Mouse (Mus musculus) forebrain, embryonic 10.5 days (tissue): ENCODE data around the gene Jpt1. TPM values are rescaled to one million over a fixed set of nuclear protein-coding genes. Genes with fewer than 3 reads are reported as not detected.
A peak's percentile ranks its signal among the peaks of the same experiment; 100 is the strongest.
"Not testable (repeated sequence)": the region's sequence is repeated elsewhere in the genome, so short reads cannot be mapped to it uniquely, and the experiment has no call there.

Experiments
- DNase-seq: peaks from one replicate; pipeline ENCODE4 v3.0.0-alpha.2; 2017; ENCODE audit warnings: low spot score; ENCODE audit errors: extremely low spot score
- H3K27ac ChIP-seq: fragments of 300-500 bp; sonication (generic); 2 replicates; pipeline ENCODE4 v1.5.1; 2016; ENCODE audit warnings: mild to moderate bottlenecking
- H3K27me3 ChIP-seq: fragments of 300-500 bp; sonication (generic); 2 replicates; pipeline ENCODE4 v1.6.1; 2016; ENCODE audit warnings: mild to moderate bottlenecking; ENCODE audit not compliant: poor library complexity, severe bottlenecking
- H3K36me3 ChIP-seq: fragments of 300-500 bp; sonication (generic); replicated peaks from 2 replicates; pipeline ENCODE4 v1.6.1; 2016; ENCODE audit warnings: mild to moderate bottlenecking, moderate library complexity
- H3K4me1 ChIP-seq: fragments of 300-500 bp; sonication (generic); 2 replicates; pipeline ENCODE4 v1.6.1; 2016
- H3K4me3 ChIP-seq: fragments of 300-500 bp; sonication (generic); 2 replicates; pipeline ENCODE4 v1.5.1; 2016; ENCODE audit warnings: mild to moderate bottlenecking, moderate library complexity
- H3K9me3 ChIP-seq: fragments of 300-500 bp; sonication (generic); 2 replicates; pipeline ENCODE4 v1.6.1; 2016; ENCODE audit warnings: mild to moderate bottlenecking, moderate library complexity
- WGBS: fragments of 180-500 bp; shearing (Covaris S2); methylation state at CpG from one replicate; pipeline ENCODE4 v1.1.7; 2016; 5-methylcytosine and 5-hydroxymethylcytosine counted together
- polyA plus RNA-seq: library from polyadenylated mRNA; unstranded; fragments of >200 nt; fragmentation: Nextera tagmentation; extraction: Ambion mirVana; gene quantifications from 2 replicates; pipeline ENCODE4 v1.2.1, GENCODE M21; 2016

Jpt1 gene
- polyA plus RNA-seq: 719 and 771 TPM in 2 replicates

DNA sequence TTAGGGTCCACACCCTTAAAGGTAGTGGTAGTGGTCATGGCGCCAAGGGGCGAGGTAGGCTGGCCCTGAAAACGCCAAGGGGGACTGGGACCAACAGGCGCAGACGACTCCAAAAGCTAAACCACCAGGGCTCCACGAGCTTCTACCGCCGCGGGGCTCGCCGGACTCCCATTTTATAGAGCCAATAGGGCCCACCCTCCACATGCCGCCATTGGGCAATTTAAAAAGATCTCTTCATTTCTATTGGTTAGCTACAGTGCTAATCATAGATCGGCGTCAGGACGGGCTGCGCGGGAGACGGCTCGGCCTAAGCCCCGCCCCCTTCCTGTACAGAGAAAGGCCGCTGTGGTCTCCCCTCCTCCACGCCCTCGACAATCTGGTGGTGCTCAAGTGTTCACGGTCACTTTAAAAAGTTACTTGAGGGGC lies at the start of gene Jpt1:
TSS of gene Jpt1 (minus strand) at position 150 of the 426 bp plus-strand sequence.
- under 1% methylated on average over 24 of the region's 24 CpGs for WGBS
- H3K4me1 ChIP-seq: peaks cover 51% of the 10 kb centered on the region
- peak within 1 kb of the TSS; percentile 99 for H3K27ac ChIP-seq
- peak; percentile 93 for DNase-seq
- H3K9me3 ChIP-seq: no peaks in the 10 kb centered on the region
- no peaks in the 10 kb centered on the region for H3K27me3 ChIP-seq
- H3K4me3 ChIP-seq: peak within 1 kb of the TSS; percentile 99
- H3K36me3 ChIP-seq: 0 out of 2 replicates have a peak, but pooled peaks cover 6% of the 10 kb centered on the region

DNA sequence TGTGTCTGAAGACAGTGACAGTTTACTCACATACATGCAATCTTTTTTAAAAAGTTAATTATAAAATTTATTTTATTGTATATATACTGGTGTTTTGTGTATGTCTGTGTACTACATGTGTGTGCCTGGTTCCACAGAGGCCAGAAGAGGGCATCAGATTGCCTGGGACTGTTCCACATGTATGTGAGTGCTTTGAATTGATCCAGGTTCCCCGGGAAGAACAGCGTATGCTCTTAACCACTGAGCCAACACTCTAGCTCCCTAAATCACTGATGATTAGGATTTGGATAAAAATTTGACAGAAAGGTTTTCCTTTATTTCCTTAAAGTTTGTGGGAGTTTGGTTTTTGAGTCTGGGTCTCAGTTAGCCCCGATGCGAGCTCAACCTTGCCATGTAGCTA lies 49.2 kb upstream of the Jpt1 start:
- 45% methylated on average over 4 of the region's 4 CpGs for WGBS
- Histone ChIP-seq H3K27ac (peak overlapping the region; percentile 100), H3K36me3 (peaks cover 28% of the 10 kb centered on the region), H3K4me1 (peaks cover 24% of the 10 kb centered on the region), H3K9me3 (no peaks in the 10 kb centered on the region), H3K27me3 (no peaks in the 10 kb centered on the region), H3K4me3 (peak overlapping the region; percentile 92)
- DNase-seq: no peak

DNA sequence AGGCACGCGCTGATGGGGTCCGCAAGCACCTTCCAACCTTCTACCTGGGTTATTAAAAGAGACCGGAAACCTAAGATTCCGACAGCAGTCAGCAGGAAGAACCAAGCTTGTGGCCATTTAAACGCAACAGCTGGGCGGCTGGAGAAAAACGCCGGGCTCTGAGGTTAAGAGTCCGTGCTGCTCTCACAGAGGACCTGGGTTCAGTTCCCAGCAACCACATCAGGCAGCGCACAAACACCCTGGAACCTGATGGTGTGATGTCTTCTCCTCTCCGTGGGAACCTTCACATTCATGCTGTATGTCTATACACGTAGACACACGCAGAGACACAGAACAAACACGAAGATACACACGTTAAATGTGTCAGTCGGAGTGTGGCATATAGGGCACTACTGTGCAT lies 41.5 kb upstream of the Jpt1 start:
- Histone ChIP-seq H3K27me3 (no peaks in the 10 kb centered on the region), H3K9me3 (no peaks in the 10 kb centered on the region), H3K4me3 (no peak overlapping the region), H3K27ac (no peak overlapping the region), H3K36me3 (no peaks in the 10 kb centered on the region), H3K4me1 (no peaks in the 10 kb centered on the region)
- DNase-seq: no peak
- 84% methylated on average over 17 of the region's 17 CpGs for WGBS

DNA sequence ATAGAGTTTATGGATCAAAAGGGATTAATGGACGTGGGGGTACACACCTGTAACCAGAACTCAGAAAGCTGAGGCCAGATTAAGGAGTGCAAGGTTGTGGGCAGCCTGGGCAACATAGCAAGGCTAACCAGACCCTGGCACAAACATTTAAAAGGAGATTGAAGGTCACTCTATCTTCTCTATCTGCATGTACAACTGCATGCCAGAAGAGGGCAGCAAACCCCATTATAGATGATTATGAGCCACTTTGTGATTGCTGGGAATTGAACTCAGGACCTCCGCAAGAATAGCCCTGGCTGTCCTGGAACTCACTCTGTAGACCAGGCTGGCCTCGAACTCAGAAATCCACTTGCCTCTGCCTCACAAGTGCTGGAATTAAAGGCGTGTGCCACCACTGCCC lies 38.6 kb upstream of the Jpt1 start:
- no peak for DNase-seq
- no peaks in the 10 kb centered on the region for H3K4me1 ChIP-seq
- H3K27me3 ChIP-seq: no peaks in the 10 kb centered on the region
- no peak overlapping the region for H3K27ac ChIP-seq
- H3K9me3 ChIP-seq: peaks cover 5% of the 10 kb centered on the region
- 60% methylated on average over 4 of the region's 4 CpGs for whole genome bisulfite sequencing
- H3K36me3 ChIP-seq: no peaks in the 10 kb centered on the region
- no peak overlapping the region for H3K4me3 ChIP-seq

DNA sequence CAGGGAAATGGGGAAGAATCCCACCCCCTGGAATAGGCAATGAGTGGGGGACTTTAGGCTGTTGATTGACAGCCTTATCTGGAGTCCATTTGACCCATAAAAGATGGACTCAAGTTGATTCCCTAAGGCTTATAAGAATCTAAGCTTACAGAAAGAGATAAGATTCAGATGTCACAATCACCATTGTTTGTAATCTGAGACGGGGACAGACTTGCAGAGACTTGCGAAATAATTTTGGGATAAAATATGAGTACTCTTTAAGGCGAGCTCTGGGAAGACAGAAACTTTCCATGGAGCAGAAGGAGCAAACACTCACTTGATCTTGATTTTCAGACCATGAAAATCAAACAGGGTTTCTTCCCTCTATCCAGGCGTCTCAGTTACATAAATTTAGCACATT lies 29.4 kb upstream of the Jpt1 start:
- no peak overlapping the region for H3K27ac ChIP-seq
- DNase-seq: no peak
- H3K9me3 ChIP-seq: no peaks in the 10 kb centered on the region; the same call in 1 of the 2 replicates
- H3K4me3 ChIP-seq: no peak overlapping the region
- 85% methylated on average over 4 of the region's 4 CpGs for WGBS
- no peaks in the 10 kb centered on the region for H3K4me1 ChIP-seq
- peaks cover 9% of the 10 kb centered on the region for H3K27me3 ChIP-seq
- H3K36me3 ChIP-seq: no peaks in the 10 kb centered on the region

DNA sequence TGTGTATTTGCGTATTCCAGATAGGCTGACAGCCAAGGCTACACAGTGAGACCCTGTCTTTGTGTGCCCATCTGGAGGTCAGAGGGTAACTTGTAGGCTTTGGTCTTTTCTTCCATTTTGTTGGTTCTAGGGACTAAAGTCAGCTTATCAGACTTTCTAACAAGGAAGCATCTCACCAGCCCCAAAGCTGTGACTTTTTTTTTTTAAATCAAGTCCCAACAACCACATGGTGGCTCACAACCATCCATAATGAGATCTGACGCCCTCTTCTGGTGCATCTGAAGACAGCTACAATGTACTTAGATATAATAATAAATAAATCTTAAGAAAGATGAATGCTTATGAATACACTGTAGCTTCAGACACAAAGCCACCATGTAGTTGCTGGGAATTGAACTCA lies 23.9 kb upstream of the Jpt1 start:
- no peaks in the 10 kb centered on the region for H3K9me3 ChIP-seq
- H3K27me3 ChIP-seq: peaks cover 3% of the 10 kb centered on the region; the same call in 1 of the 2 replicates
- DNase-seq: no peak
- H3K4me1 ChIP-seq: peaks cover 23% of the 10 kb centered on the region
- H3K27ac ChIP-seq: no peak overlapping the region
- 60% methylated on average over 2 of the region's 2 CpGs for WGBS
- H3K4me3 ChIP-seq: no peak overlapping the region
- H3K36me3 ChIP-seq: peaks cover 17% of the 10 kb centered on the region

DNA sequence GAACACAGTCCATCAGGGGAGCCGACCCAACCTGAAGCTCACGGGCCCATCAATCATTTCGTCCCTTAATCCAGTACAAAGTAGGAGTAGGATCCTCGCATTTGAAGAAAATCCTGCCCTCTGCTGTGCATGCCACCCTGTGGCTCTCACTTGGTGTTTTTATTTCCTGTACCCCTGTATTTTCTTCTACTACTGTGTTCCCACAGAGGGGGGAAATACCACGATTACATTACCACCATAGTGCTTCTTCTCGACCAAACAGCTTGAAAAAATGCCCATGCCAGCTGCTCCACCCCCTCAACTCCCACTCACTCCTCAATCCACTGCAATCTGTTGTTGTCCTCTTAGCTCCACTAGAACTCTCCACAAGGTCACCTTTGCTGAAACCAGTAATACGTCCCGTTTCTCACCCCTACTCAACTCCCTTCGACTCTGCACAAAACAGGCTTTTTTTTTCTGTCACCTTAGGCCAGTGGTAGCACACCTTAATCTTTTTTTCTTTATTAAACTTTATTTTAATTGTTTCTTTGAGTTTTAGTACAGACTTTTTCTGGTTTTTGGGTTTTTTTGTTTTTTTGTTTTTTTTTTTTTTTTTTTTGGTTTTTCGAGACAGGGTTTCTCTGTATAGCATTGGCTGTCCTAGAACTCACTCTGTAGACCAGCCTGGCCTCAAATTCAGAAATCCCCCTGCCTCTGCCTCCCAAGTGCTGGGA lies 22.8 kb upstream of the Jpt1 start:
- peak overlapping the region; percentile 99 for H3K4me3 ChIP-seq
- DNase-seq: peak; percentile 36
- no peaks in the 10 kb centered on the region for H3K9me3 ChIP-seq
- WGBS: 89% methylated on average over 10 of the region's 10 CpGs
- peak overlapping the region; percentile 99 for H3K27ac ChIP-seq
- H3K36me3 ChIP-seq: peaks cover 27% of the 10 kb centered on the region
- peaks cover 27% of the 10 kb centered on the region for H3K4me1 ChIP-seq
- H3K27me3 ChIP-seq: no peaks in the 10 kb centered on the region

DNA sequence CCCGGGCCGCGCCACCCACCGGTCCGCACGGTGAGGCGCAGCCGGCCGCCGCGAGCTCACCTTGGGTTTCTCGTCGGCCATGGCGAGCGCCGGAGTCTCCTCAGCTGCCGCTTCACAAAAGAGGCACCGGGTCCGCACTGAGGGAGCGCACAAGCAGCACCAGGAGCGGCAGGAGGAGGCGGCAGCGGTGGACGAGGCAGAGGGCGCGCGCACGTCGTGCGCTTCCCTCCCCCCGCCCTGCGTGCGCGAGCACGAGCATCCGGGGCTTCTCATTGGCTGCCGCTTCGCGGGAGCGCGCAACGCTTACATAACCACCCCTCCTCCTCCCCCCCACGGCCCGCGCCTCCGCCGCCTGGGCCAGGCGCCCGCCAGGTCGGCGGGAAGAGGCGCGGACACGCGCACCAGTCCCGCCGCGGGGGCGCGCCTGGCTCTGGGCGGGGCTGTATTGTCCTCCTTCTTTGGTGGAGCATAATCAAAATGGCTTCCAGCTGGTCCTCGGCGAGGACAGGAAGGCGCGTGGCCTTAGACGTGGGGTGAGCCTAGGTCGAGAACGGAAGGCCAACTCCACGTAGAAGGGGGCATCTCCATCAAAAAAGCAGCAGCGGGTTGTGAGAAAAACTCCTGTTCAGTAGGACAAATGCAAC lies 22.0 kb upstream of the Jpt1 start, which contains the start of gene Sumo2:
TSS of gene Sumo2 (minus strand) at position 239 of the 644 bp plus-strand sequence.
- 1% methylated on average over 68 of the region's 70 CpGs for WGBS
- Histone ChIP-seq H3K36me3 (peaks cover 36% of the 10 kb centered on the region), H3K27ac (peak within 1 kb of the TSS; percentile 99), H3K9me3 (no peaks in the 10 kb centered on the region), H3K27me3 (no peaks in the 10 kb centered on the region), H3K4me1 (peaks cover 27% of the 10 kb centered on the region), H3K4me3 (peak within 1 kb of the TSS; percentile 99)
- DNase-seq: peak; percentile 98

DNA sequence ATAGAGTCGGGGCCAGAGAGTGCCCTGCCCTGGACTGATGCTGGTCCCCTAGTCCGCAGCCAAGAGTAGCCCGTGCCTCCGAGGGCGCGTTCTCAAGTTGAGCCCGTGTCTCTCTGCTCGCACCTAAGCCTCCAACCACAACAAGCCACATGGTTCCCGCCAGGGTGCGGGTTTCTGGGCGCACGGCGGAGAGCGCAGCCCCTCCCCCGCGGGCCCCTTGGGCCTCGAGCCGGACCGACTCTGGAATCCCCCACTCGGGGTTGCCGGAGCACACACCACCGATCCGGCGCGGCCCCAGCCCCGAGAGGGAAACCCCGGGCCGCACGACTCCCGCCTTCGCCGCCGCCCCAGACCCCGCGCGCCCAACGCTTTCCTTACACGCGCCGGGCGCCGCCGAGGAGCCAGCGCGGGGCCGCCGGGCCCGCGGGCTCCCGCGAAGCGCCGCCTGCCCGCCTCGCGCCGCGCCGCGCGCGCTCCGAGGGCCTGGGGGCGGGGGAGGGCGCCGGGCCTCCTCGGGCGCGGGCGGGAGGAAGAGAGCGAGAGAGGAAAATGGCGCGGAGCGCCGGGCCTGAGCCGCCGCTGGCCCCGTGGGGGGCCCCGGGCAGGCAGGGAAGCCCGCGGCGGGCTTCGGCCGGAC lies 21.3 kb upstream of the Jpt1 start:
- peak overlapping the region; percentile 99 for H3K4me3 ChIP-seq
- no peaks in the 10 kb centered on the region for H3K27me3 ChIP-seq
- DNase-seq: peak; percentile 72
- peak overlapping the region; percentile 99 for H3K27ac ChIP-seq
- WGBS: under 1% methylated on average over 53 of the region's 84 CpGs
- H3K9me3 ChIP-seq: no peaks in the 10 kb centered on the region
- peaks cover 42% of the 10 kb centered on the region for H3K36me3 ChIP-seq
- H3K4me1 ChIP-seq: peaks cover 27% of the 10 kb centered on the region

DNA sequence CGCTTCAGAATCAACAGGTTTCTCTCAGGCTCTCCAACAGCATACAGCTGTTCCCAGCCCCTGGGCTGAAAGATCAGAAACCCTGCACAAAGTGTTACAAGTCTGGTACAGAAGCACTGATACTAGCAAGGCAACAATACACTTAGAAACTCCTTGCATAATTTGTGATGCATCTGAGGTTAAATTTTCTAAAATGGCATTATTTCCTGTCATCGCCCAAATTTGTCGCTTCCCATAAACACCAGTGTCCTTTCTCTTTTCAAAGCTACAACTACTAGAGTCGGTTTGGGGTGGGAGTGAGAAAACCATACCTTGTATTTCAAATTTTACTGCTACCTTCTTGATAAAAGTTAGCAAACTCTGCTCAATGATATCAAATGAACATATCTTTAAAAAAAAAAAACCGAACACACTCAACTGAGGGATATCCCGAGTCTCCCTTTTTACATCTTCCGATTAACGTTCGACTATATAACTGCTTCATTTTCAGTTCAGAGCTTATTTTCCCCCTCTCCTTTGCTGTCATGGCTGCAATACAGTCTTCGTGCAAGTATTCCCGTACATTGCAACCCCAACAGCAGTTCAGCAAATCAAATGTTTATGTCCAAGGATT lies 20.7 kb upstream of the Jpt1 start:
- no peaks in the 10 kb centered on the region for H3K9me3 ChIP-seq
- H3K4me3 ChIP-seq: peak overlapping the region; percentile 99
- H3K36me3 ChIP-seq: peaks cover 49% of the 10 kb centered on the region
- no peaks in the 10 kb centered on the region for H3K27me3 ChIP-seq
- peaks cover 27% of the 10 kb centered on the region for H3K4me1 ChIP-seq
- 12% methylated on average over 11 of the region's 11 CpGs for WGBS
- H3K27ac ChIP-seq: peak overlapping the region; percentile 99
- no peak for DNase-seq

DNA sequence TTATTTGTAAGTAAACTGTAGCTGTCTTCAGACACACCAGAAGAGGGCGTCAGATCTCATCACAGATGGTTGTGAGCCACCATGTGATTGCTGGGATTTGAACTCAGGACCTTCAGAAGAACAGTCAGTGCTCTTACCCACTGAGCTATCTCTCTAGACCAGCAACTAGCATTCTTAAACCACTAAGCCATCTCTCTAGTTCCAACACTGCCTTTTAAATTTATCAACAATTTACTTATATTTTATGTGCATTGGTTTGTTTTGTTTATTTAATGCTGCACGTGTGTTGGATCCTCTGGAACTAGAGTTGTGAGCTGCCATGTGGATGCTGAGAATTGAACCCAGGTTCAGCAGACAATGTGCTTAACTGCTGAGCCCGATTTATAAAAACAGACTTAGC lies 12.3 kb upstream of the Jpt1 start:
- not testable (repeated sequence) for DNase-seq, H3K9me3 ChIP-seq, H3K27ac ChIP-seq, H3K27me3 ChIP-seq, H3K4me1 ChIP-seq, H3K4me3 ChIP-seq
- WGBS: 91% methylated on average over 3 of the region's 3 CpGs
- peaks cover 93% of the 10 kb centered on the region for H3K36me3 ChIP-seq

DNA sequence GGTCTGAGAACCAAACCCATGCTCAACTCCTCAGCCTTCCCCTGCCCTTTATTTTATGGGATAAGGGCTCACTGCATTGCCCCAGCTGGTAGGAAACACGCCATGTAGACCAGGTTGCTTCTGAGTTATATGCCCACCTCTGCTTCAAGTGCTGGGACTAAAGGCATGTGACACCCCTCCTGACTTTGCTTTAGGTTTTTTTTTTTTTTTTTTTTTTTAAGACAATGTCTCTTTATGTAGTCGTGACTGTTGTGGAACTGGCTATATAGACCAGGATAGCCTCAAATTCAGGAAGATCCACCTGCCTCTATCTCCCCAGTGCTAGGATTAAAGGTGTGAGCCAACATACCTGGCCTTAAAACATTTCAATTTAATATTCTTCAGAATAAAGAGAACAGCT lies 8.5 kb upstream of the Jpt1 start:
- Histone ChIP-seq H3K4me3 (no peak overlapping the region), H3K4me1 (no peaks in the 10 kb centered on the region), H3K27me3 (no peaks in the 10 kb centered on the region), H3K36me3 (peaks cover 66% of the 10 kb centered on the region), H3K27ac (no peak overlapping the region), H3K9me3 (no peaks in the 10 kb centered on the region)
- DNase-seq: no peak
- WGBS: 77% methylated on average over 2 of the region's 2 CpGs
